Mouse (Mus musculus) bone marrow, adult 2 months (tissue): ENCODE data around the gene Krtap1-4.

Experiments
- CTCF ChIP-seq: fragments of 200-500 bp; IDR thresholded peaks from 2 replicates; pipeline ENCODE4 v1.5.1; 2011; ENCODE audit warnings: low read length, control low read depth; ENCODE audit not compliant: control insufficient read depth, insufficient read depth
- POLR2A ChIP-seq: fragments of 200-500 bp; IDR thresholded peaks from 2 replicates; pipeline ENCODE4 v1.6.1; 2011; ENCODE audit warnings: low read depth, mild to moderate bottlenecking, control low read depth, low read length, borderline replicate concordance; ENCODE audit not compliant: control insufficient read depth

- TF ChIP-seq POLR2A = no peak
- TF ChIP-seq CTCF = no peak
Measured at GRCm38 (mm10) chr11:99628138-99628537, 44.7 kb upstream of the Krtap1-4 start, which contains the start of gene Krtap4-1.
